Mouse (Mus musculus) lung, adult 2 months (tissue): ENCODE measurements around the gene Lonrf2. TPM values are rescaled to one million over a fixed set of nuclear protein-coding genes. Genes with fewer than 3 reads are reported as not detected.

Experiments
- DNase-seq: peaks from one replicate; pipeline ENCODE4 v3.0.0; 2022
- H3K4me1 ChIP-seq: fragments of 200-500 bp; 2 replicates; pipeline ENCODE4 v1.6.1; 2011; ENCODE audit warnings: low read length; ENCODE audit not compliant: control insufficient read depth, insufficient read depth
- H3K4me3 ChIP-seq: fragments of 200-500 bp; replicated peaks from 2 replicates; pipeline ENCODE3; 2011; ENCODE audit warnings: low read depth, mild to moderate bottlenecking, control low read depth, low read length; ENCODE audit errors: extremely low read depth
- CTCF ChIP-seq: fragments of 200-500 bp; IDR thresholded peaks from 2 replicates; pipeline ENCODE4 v1.5.1; 2011; ENCODE audit warnings: mild to moderate bottlenecking, low read length, control low read depth; ENCODE audit not compliant: insufficient read depth
- POLR2A ChIP-seq: fragments of 200-500 bp; IDR thresholded peaks from 2 replicates; pipeline ENCODE4 v1.6.1; 2011; ENCODE audit warnings: low read depth, mild to moderate bottlenecking, control low read depth, low read length, borderline replicate concordance; ENCODE audit errors: extremely low read depth
- WGBS: fragments of 180-500 bp; shearing (Covaris S2); methylation state at CpG from one replicate; pipeline ENCODE4 v1.1.7; 2018; 5-methylcytosine and 5-hydroxymethylcytosine counted together
- polyA plus RNA-seq: library from polyadenylated mRNA; depleted of rRNA; stranded (reverse); fragments of >200 nt; gene quantifications from 2 replicates; pipeline ENCODE4 v1.2.3, GENCODE M21; 2012; rRNA removed

Gene Lonrf2
- polyA plus RNA-seq, 1 experiment, result 0.21 TPM

DNA sequence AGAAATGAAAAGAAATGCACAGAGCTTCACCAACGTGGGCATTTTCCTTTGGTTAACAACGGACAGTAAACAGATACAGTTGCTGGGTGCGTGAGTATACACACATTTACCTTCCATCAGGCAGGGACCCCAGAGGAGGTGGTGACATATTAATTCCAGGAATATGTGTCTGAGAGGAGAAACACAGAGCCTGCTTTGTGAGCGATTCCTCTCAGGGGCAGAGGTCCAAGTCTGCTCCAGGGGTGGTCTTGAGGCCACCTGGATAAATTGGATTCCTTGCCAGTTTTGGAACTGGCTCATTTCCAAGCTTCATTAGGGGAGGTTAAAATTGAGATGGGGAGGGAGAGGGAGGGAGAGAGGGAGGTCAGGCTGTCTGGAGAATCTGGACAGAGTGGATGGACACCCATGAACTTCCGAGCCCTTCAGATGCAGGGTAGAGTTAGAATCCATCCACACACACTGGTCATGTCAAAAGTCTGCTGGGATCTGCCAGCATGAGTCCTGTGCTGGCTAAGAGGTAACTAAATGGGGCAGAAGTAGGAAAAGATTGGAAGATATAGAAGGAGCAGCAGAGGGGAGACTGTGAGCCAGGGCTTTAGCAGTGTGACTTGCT is 78.6 kb downstream of the Lonrf2 start:
- Histone ChIP-seq H3K4me1 (no peaks in the 10 kb centered on the region), H3K4me3 (no peak overlapping the region)
- WGBS, result 49% methylated on average over 5 of the region's 5 CpGs
- DNase-seq, result no peak
- TF ChIP-seq CTCF (no peak), POLR2A (no peak)

- H3K4me3 ChIP-seq, result no peak overlapping the region
- no peak for DNase-seq
- WGBS, result 54% methylated on average over 1 of the region's 1 CpGs
- H3K4me1 ChIP-seq, result no peaks in the 10 kb centered on the region
- TF ChIP-seq POLR2A (no peak), CTCF (no peak)
Measured at GRCm38 (mm10) chr1:38743863-38744262, 92.6 kb downstream of the Lonrf2 start.

Other genes starting within 250 kb of the Lonrf2 start
- 16.9 and 19.3 TPM in 2 replicates for gene Aff3, start 171.8 kb downstream of the Lonrf2 start, polyA plus RNA-seq
- gene Chst10, start 61.5 kb upstream of the Lonrf2 start, polyA plus RNA-seq, result 0.23 and 0.32 TPM in 2 replicates
- gene Nms, start 102.4 kb upstream of the Lonrf2 start, polyA plus RNA-seq, result not detected in 2 replicates
- gene Pdcl3, start 148.9 kb upstream of the Lonrf2 start, polyA plus RNA-seq, result 25.7 and 44.5 TPM in 2 replicates